Mouse (Mus musculus) induced T-regulatory cell, adult 2 months (primary cell): Measurements from ENCODE around the gene Fancc.
"Not testable (repeated sequence)": the region's sequence is repeated elsewhere in the genome, so short reads cannot be mapped to it uniquely, and the experiment has no call there.

ENCODE experiments used
- DNase-seq: peaks from one replicate; pipeline ENCODE4 v3.0.0-alpha.2; 2012; ENCODE audit warnings: low read depth

Fancc gene

GRCm38 (mm10) chr13:63418148-63418547, 78.9 kb downstream of the Fancc start:
- DNase-seq, result no peak

- DNase-seq, result no peak
These were observed 80.3 kb downstream of the Fancc start for GRCm38 (mm10) chr13:63416824-63417223.

- DNase-seq, result no peak
These were observed 84.4 kb downstream of the Fancc start for GRCm38 (mm10) chr13:63412662-63413061.

- peak; percentile 48 for DNase-seq
These were observed 85.6 kb downstream of the Fancc start for GRCm38 (mm10) chr13:63411310-63412022.

DNA sequence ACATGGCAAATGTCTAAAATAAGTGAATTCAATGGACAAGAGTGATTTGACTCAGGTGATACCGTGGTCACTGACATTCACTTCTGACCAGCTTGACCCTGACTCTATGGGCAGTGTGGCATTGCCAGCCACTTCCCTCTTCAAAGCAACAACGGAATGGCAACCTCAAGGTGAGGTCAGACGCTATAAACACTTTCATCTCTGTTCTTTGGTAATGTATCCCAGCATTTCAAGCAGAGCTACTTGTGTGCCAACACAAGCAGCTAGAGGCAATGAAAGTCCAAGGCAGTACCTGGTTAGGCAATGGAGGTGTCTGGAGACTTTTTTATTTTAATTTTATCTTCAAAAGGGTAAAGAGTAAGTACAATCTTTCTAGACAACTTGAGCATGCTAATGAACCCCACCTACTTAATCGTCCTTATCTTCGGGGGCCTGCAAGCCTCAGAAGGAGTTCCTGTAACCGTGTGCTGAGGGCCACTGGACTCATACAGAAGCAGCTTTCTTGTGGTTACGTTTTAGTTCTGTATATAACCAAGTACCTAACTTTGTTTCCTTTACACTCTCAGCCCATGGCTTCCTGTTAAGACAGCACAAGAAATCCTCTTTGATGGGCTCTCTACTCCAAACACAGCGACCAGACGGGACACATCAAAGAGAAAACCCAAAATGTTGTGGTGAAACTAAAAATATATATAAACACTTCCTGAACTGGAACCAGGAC, 86.3 kb downstream of the Fancc start:
- DNase-seq, result peak; percentile 69

DNA sequence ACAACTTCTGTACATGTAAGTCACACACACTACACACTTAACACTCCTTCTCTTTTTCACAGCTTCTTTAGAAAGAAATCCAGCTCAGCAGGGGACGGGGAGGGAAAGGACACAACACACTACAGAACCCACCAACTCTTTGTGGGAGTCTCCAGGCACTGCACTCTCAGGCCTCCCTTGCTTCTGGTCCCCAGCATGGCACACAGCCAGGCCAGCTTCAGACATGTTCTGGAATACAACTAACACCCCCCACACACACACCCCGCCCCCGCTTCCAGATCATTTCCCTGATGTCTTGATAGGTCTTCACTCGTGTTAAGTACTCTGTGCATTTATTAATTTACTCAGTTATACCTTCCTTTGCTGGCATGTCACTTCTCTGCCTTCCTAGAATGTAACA, 91.9 kb downstream of the Fancc start:
- DNase-seq, result no peak

DNA sequence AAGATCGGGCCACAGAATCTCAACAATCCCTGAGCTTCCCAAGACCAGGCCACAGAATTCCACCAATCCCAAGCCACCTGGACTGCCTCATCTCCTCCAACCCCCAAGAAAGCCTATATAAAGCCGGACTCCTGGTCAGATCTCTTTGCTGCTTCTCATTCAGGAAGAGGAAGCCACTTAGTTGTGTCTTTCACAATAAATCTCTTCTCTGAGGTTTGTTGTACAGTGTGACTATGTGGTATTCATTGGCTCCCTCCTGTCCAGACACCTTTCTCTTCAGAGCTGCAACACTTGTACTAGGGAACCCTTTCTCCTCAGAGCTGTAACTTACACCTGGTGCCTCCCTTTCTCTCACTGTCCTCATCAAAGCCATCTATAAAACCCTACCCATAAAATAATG, 92.4 kb downstream of the Fancc start:
- DNase-seq, result no peak

DNA sequence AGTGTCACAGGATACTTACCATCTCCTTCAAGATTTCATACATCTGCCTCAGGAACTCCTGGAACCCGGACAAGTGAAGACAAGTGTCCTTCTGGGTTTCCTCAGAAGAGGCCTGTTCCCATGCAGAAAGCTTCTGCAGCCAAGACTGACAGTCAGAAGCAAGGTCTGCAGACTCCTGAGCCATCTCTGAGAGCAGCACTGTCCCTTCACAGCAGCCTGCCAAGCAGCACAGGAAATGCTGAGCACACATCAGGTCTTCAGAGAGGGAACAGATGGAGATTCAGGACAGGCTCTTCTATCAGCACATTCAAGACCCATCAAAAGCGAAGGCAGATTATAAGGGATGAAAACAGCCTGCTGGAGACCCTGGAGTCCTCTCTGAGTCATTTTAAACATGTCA, 94.3 kb downstream of the Fancc start:
- no peak for DNase-seq

GRCm38 (mm10) chr13:63400069-63400468, 97.0 kb downstream of the Fancc start:
- DNase-seq, result no peak

- no peak for DNase-seq
These were observed 99.7 kb downstream of the Fancc start for GRCm38 (mm10) chr13:63397420-63397819.

GRCm38 (mm10) chr13:63394304-63395063, 102.6 kb downstream of the Fancc start:
- no peak for DNase-seq

DNA sequence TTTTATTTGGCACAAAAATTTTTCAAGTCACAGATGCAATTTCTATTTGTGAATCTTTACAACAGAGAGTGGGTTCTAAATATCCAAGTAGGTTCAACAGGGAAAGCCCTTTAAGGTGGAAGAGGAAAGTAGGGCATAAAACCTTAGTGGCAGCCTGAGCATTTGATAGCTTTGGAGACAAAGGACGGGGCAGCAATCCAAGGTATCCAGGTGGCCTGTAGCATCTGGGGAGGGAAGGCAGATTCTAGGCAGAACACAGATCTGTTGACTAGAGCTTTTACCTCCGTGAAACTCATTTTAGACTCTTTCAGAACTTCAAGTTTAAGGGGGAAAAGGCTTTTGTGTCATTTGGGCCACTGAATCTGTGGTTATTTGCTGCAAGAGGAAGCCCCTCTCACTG, 111.8 kb downstream of the Fancc start:
- DNase-seq, result no peak

- no peak for DNase-seq
These were observed 112.3 kb downstream of the Fancc start for GRCm38 (mm10) chr13:63384775-63385174.

GRCm38 (mm10) chr13:63382206-63382605, 114.9 kb downstream of the Fancc start:
- DNase-seq, result no peak

DNA sequence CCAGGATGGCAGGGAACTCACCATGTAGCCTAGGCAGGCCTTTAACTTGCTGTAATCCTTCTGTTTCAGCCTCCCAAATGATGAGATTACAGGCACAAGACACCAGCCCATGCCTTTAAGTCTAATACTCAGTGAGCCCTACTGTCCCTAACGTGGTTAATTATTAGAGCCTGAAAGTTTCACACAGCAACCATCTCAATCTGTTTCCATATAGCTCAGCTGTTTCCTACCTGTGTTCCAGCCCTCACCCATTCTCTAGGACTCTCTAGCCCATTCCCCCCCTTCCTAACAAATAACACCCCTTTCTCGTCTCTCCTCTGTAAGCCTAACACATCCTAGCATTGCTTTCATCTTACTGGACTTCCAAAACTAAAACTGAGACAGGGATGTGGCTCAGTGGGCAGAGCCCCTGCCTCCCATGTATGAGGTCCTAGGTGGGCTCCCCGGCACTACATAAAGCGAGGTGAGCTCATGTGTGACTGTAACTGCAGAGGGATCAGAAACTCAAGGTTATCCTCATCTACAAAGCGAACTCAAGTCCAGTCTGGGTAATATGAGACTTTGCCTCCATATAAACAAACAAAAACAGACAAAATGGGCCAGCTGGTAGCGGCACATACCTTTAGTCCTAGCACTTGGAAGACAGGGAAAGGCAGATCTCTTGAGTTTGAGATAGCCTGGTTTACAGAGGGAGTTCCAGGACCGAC, 123.5 kb downstream of the Fancc start:
- no peak for DNase-seq

GRCm38 (mm10) chr13:63361755-63362154, 135.3 kb downstream of the Fancc start:
- DNase-seq, result no peak

- no peak for DNase-seq
These were observed 136.8 kb downstream of the Fancc start for GRCm38 (mm10) chr13:63360111-63360885.

DNA sequence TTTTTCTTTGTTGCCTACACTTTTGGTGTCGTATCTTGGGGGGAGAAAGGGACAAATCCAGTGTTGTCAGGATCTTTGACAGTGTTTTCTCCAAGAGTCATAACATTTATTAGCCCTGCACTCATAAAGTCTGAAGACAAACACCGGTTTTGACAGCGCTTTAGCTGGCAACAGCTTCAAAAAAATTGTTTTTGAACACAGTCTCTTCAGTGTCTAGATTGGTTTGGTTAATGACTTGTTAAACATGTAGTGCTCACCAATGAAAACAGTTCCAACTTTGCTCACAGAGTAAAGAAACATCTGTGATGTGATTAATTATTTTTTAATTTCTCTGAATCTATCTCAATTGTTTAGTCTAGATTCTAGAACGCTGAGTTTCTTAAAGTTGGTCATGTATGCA, 137.7 kb downstream of the Fancc start:
- no peak for DNase-seq

DNA sequence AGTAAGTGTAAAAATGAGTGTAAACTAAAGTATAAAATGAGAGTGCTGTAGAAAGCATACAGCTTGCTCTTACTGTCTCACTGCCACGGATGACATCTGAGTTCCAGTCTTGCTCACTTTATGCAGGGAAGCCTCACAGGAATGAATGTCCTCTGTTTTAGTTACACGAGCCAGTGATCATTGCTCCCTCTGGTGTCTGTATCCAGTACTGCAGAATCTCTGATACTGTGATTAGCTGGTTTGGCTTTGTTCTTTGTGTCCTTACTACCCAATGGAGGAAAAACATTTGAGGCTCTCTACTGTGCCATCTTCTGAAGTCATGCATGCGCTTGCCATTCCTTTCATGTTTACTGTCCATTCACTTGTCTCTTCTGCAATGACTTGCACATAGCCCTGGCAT, 140.5 kb downstream of the Fancc start:
- peak; percentile 81 for DNase-seq

DNA sequence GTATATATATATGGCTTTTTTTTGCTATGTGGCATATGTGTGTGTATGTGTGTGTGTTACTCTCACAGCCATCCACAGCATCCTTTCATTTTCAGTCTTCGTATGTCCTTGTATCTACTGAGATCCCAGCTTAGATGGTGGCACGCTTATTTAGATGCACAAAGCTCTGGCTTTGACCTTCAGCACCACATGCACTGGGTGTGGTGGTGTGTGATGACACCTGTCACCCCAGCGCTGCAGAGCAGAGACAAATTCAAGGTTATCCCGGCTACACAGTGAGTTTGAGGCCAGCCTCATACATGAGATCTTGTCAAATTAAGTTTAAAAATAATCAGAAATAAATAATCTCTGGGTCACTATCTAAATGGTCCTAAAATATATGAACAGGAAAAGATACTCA, 141.0 kb downstream of the Fancc start:
- DNase-seq, result no peak

GRCm38 (mm10) chr13:63353312-63353711, 143.8 kb downstream of the Fancc start:
- DNase-seq, result not testable (repeated sequence)

- DNase-seq, result no peak
These were observed 147.0 kb downstream of the Fancc start for GRCm38 (mm10) chr13:63350076-63350475.
